Mouse (Mus musculus): ENCODE data around the gene Capg.

- TF ChIP-seq CTCF (IDR thresholded peaks at IDR 0.05), result no peak
- TF ChIP-seq EP300 (IDR thresholded peaks at IDR 0.05), result no peak
These were observed 21.3 kb downstream of the Capg start for GRCm38 (mm10) chr6:72565506-72565905.
